Mouse (Mus musculus) stomach, embryonic 16.5 days (tissue): ENCODE measurements at regions not wholly inside any gene's neighbourhood (a gene's known extent, or its start where the extent isn't known, plus 50 kb on each side); places are given as distances from the start of the nearest gene placed in this dataset.

Experiments
- ATAC-seq: fragments of 200-750 bp; cut with Nextera tagmentation; 2 replicates; pipeline ENCODE4 v1.8.0; 2017; ENCODE audit warnings: moderate number of reproducible peaks, moderate TSS enrichment; ENCODE audit not compliant: insufficient read depth, low FRiP score
- H3K27ac ChIP-seq: fragments of 300-500 bp; sonication (generic); 2 replicates; pipeline ENCODE4 v1.5.1; 2014; ENCODE audit warnings: low read length
- H3K27me3 ChIP-seq: fragments of 300-500 bp; sonication (generic); 2 replicates; pipeline ENCODE4 v1.6.1; 2014; ENCODE audit warnings: low read length, control low read depth, mixed read lengths; ENCODE audit not compliant: control insufficient read depth, insufficient read depth
- H3K36me3 ChIP-seq: fragments of 300-500 bp; sonication (generic); 2 replicates; pipeline ENCODE4 v1.6.1; 2014; ENCODE audit warnings: low read length; ENCODE audit not compliant: control insufficient read depth, insufficient read depth
- H3K4me1 ChIP-seq: fragments of 300-500 bp; sonication (generic); 2 replicates; pipeline ENCODE4 v1.6.1; 2014; ENCODE audit warnings: low read length, control low read depth, mixed read lengths; ENCODE audit not compliant: control insufficient read depth, insufficient read depth
- H3K4me2 ChIP-seq: fragments of 300-500 bp; sonication (generic); 2 replicates; pipeline ENCODE4 v1.6.1; 2014; ENCODE audit warnings: low read depth, low read length, mixed read lengths
- H3K4me3 ChIP-seq: fragments of 300-500 bp; sonication (generic); replicated peaks from 2 replicates; pipeline ENCODE4 v1.5.1; 2014; ENCODE audit warnings: mild to moderate bottlenecking, low read length
- H3K9ac ChIP-seq: fragments of 300-500 bp; sonication (generic); 2 replicates; pipeline ENCODE4 v1.6.1; 2014; ENCODE audit warnings: low read length
- H3K9me3 ChIP-seq: fragments of 300-500 bp; sonication (generic); replicated peaks from 2 replicates; pipeline ENCODE4 v1.6.1; 2016; ENCODE audit warnings: low read length, control low read depth; ENCODE audit not compliant: control insufficient read depth
- WGBS: fragments of 180-500 bp; shearing (Covaris S2); extraction: QIAGEN DNeasy Blood & Tissue Kit; methylation state at CpG from one replicate; pipeline ENCODE4 v1.1.7; 2014; 5-methylcytosine and 5-hydroxymethylcytosine counted together

- H3K4me3 ChIP-seq: no peak overlapping the region
- ATAC-seq: no peak
- no peaks in the 10 kb centered on the region for H3K9me3 ChIP-seq
- no peaks in the 10 kb centered on the region for H3K36me3 ChIP-seq
- H3K9ac ChIP-seq: no peak overlapping the region
- no peak overlapping the region for H3K4me2 ChIP-seq
- H3K27ac ChIP-seq: no peak overlapping the region
- 0 out of 2 replicates have a peak, but pooled peaks cover 2% of the 10 kb centered on the region for H3K4me1 ChIP-seq
- H3K27me3 ChIP-seq: no peaks in the 10 kb centered on the region
- WGBS: 70% methylated on average over 1 of the region's 1 CpGs
Measured at GRCm38 (mm10) chr1:36001821-36002220, 66.4 kb upstream of the Hs6st1 start.

- no peak for ATAC-seq
- WGBS: 25% methylated on average over 9 of the region's 9 CpGs
- no peak overlapping the region for H3K4me2 ChIP-seq
Measured at GRCm38 (mm10) chr1:36003592-36003991, 64.6 kb upstream of the Hs6st1 start.

GRCm38 (mm10) chr1:36008598-36008997 lies 59.6 kb upstream of the Hs6st1 start:
- H3K36me3 ChIP-seq: no peaks in the 10 kb centered on the region
- no peaks in the 10 kb centered on the region for H3K27me3 ChIP-seq
- no peak for ATAC-seq
- 89% methylated on average over 6 of the region's 6 CpGs for WGBS
- H3K4me3 ChIP-seq: no peak overlapping the region
- H3K4me1 ChIP-seq: 0 out of 2 replicates have a peak, but pooled peaks cover 2% of the 10 kb centered on the region
- H3K9ac ChIP-seq: no peak overlapping the region
- no peaks in the 10 kb centered on the region for H3K9me3 ChIP-seq
- no peak overlapping the region for H3K4me2 ChIP-seq
- no peak overlapping the region for H3K27ac ChIP-seq

More at GRCm38 (mm10) chr1:36003592-36003991, 64.6 kb upstream of the Hs6st1 start:
- H3K27me3 ChIP-seq: no peaks in the 10 kb centered on the region
- H3K9me3 ChIP-seq: no peaks in the 10 kb centered on the region
- H3K27ac ChIP-seq: no peak overlapping the region
- 0 out of 2 replicates have a peak, but pooled peaks cover 2% of the 10 kb centered on the region for H3K4me1 ChIP-seq
- no peak overlapping the region for H3K4me3 ChIP-seq
- 0 out of 2 replicates have a peak overlapping the region, but pooled peaks have one; percentile 3 for H3K9ac ChIP-seq
- H3K36me3 ChIP-seq: no peaks in the 10 kb centered on the region

GRCm38 (mm10) chr1:36009010-36009619 lies 59.1 kb upstream of the Hs6st1 start:
- H3K27me3 ChIP-seq: no peaks in the 10 kb centered on the region
- no peak overlapping the region for H3K4me3 ChIP-seq
- H3K4me2 ChIP-seq: no peak overlapping the region
- H3K9me3 ChIP-seq: no peaks in the 10 kb centered on the region
- no peaks in the 10 kb centered on the region for H3K4me1 ChIP-seq
- no peak overlapping the region for H3K9ac ChIP-seq
- no peak for ATAC-seq
- no peaks in the 10 kb centered on the region for H3K36me3 ChIP-seq
- 70% methylated on average over 6 of the region's 6 CpGs for WGBS
- no peak overlapping the region for H3K27ac ChIP-seq

GRCm38 (mm10) chr1:36010151-36010550 lies 58.0 kb upstream of the Hs6st1 start:
- no peaks in the 10 kb centered on the region for H3K9me3 ChIP-seq
- no peak for ATAC-seq
- H3K36me3 ChIP-seq: no peaks in the 10 kb centered on the region
- no peak overlapping the region for H3K4me3 ChIP-seq
- H3K27ac ChIP-seq: no peak overlapping the region
- WGBS: 79% methylated on average over 7 of the region's 7 CpGs
- no peaks in the 10 kb centered on the region for H3K27me3 ChIP-seq
- no peak overlapping the region for H3K9ac ChIP-seq
- H3K4me1 ChIP-seq: no peaks in the 10 kb centered on the region
- H3K4me2 ChIP-seq: no peak overlapping the region

- 75% methylated on average over 12 of the region's 12 CpGs for WGBS
- no peak for ATAC-seq
- no peak overlapping the region for H3K4me2 ChIP-seq
Measured at GRCm38 (mm10) chr1:36010834-36011233, 57.4 kb upstream of the Hs6st1 start.

GRCm38 (mm10) chr1:36012081-36012765 lies 56.0 kb upstream of the Hs6st1 start:
- ATAC-seq: no peak
- WGBS: 59% methylated on average over 9 of the region's 9 CpGs

More at GRCm38 (mm10) chr1:36010834-36011233, 57.4 kb upstream of the Hs6st1 start:
- no peaks in the 10 kb centered on the region for H3K9me3 ChIP-seq
- no peak overlapping the region for H3K4me3 ChIP-seq
- no peaks in the 10 kb centered on the region for H3K27me3 ChIP-seq
- no peak overlapping the region for H3K27ac ChIP-seq
- no peak overlapping the region for H3K9ac ChIP-seq
- no peaks in the 10 kb centered on the region for H3K4me1 ChIP-seq
- H3K36me3 ChIP-seq: no peaks in the 10 kb centered on the region

GRCm38 (mm10) chr1:36013823-36014341 lies 54.3 kb upstream of the Hs6st1 start:
- Histone ChIP-seq H3K9me3 (no peaks in the 10 kb centered on the region), H3K27me3 (no peaks in the 10 kb centered on the region), H3K9ac (no peak overlapping the region), H3K27ac (no peak overlapping the region), H3K4me1 (peaks cover 10% of the 10 kb centered on the region), H3K4me3 (no peak overlapping the region), H3K36me3 (no peaks in the 10 kb centered on the region), H3K4me2 (no peak overlapping the region)
- ATAC-seq: no peak
- 38% methylated on average over 11 of the region's 11 CpGs for WGBS

More at GRCm38 (mm10) chr1:36012081-36012765, 56.0 kb upstream of the Hs6st1 start:
- Histone ChIP-seq H3K4me3 (no peak overlapping the region), H3K27me3 (no peaks in the 10 kb centered on the region), H3K4me2 (no peak overlapping the region), H3K27ac (no peak overlapping the region), H3K36me3 (no peaks in the 10 kb centered on the region), H3K9me3 (no peaks in the 10 kb centered on the region), H3K4me1 (peaks cover 7% of the 10 kb centered on the region), H3K9ac (no peak overlapping the region)

- Histone ChIP-seq H3K4me1 (peaks cover 10% of the 10 kb centered on the region), H3K4me3 (no peak overlapping the region), H3K9me3 (no peaks in the 10 kb centered on the region), H3K36me3 (no peaks in the 10 kb centered on the region), H3K9ac (no peak overlapping the region), H3K27me3 (no peaks in the 10 kb centered on the region), H3K27ac (no peak overlapping the region), H3K4me2 (no peak overlapping the region)
- WGBS: 69% methylated on average over 7 of the region's 7 CpGs
- no peak for ATAC-seq
Measured at GRCm38 (mm10) chr1:36014372-36014771, 53.8 kb upstream of the Hs6st1 start.
